8 mouse cellular contexts compared by ENCODE assay signal in the genomic region with DNA sequence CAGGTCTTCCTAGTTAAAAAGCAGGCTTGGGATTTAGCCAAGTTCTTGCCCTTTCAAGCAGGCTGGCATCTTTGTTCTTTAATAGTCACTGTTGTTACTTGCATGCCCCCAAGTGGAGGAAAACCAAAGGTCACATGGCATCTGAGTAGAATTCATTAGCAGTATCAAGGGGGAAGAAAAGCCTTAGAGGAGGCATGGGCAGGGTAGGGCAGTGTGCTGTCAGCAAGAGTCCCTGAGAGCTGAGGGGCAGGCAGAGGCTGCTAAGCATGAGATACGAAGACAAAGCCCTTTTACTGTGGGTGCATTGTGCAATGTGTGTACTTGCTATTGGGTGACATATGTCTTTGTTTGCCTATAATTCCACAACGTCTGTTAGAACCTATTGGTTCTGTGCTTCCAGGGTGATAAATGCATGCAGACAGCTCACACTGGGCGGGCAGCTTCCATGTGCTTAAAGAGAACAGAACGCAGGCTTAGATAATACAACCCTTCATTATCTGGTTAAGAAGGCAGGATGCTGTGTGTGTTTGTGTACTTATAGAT.
A peak's percentile ranks its signal among the peaks of the same experiment; 100 is the strongest.
DNase-seq lines count a peak whose midpoint lies in the region; ATAC-seq and TF ChIP-seq lines count a peak whose summit lies in the region.

No protein-coding gene starts in this region.

- H3K27ac ChIP-seq in forebrain, embryonic 11.5 days (ENCODE audit: low read depth, low read length): no peak overlapping the region
- no peak overlapping the region for H3K27ac ChIP-seq in liver, embryonic 15.5 days (replicated peaks)
- no peak overlapping the region for H3K27ac ChIP-seq in stomach, postnatal 0 days (replicated peaks)

- peaks cover 6% of the 10 kb centered on the region; the same call in 1 of the 2 replicates for H3K4me1 ChIP-seq in forebrain, embryonic 11.5 days (replicated peaks; ENCODE audit: control insufficient read depth, insufficient read depth, low read length)
- no peaks in the 10 kb centered on the region for H3K4me1 ChIP-seq in liver, embryonic 15.5 days (replicated peaks)
- no peaks in the 10 kb centered on the region for H3K4me1 ChIP-seq in stomach, postnatal 0 days (replicated peaks; ENCODE audit: control insufficient read depth, insufficient read depth)

- H3K4me2 ChIP-seq in forebrain, embryonic 11.5 days (ENCODE audit: low read depth, low read length, severe bottlenecking): no peak overlapping the region
- H3K4me2 ChIP-seq in liver, embryonic 15.5 days: no peak overlapping the region
- no peak overlapping the region for H3K4me2 ChIP-seq in stomach, postnatal 0 days (replicated peaks; ENCODE audit: low read depth)

- no peak overlapping the region for H3K4me3 ChIP-seq in forebrain, embryonic 11.5 days (ENCODE audit: low read depth, low read length)
- no peak overlapping the region for H3K4me3 ChIP-seq in liver, embryonic 15.5 days (replicated peaks)
- no peak overlapping the region for H3K4me3 ChIP-seq in stomach, postnatal 0 days (ENCODE audit: low read depth, low read length)

- H3K9me3 ChIP-seq in forebrain, embryonic 11.5 days (ENCODE audit: control insufficient read depth, low read length): no peaks in the 10 kb centered on the region
- H3K9me3 ChIP-seq in liver, embryonic 15.5 days (replicated peaks): no peaks in the 10 kb centered on the region
- no peaks in the 10 kb centered on the region for H3K9me3 ChIP-seq in stomach, postnatal 0 days (ENCODE audit: control insufficient read depth, low read length)

- 14% methylated on average over 4 of the region's 4 CpGs for WGBS in forebrain, embryonic 11.5 days
- WGBS in liver, embryonic 15.5 days (ENCODE audit: insufficient replicate concordance): 17% methylated on average over 4 of the region's 4 CpGs
- 31% methylated on average over 4 of the region's 4 CpGs for WGBS in stomach, postnatal 0 days

- H3K27me3 ChIP-seq in forebrain, embryonic 11.5 days (ENCODE audit: control insufficient read depth, insufficient read depth, low read length): no peaks in the 10 kb centered on the region
- H3K27me3 ChIP-seq in liver, embryonic 15.5 days: no peaks in the 10 kb centered on the region
- no peaks in the 10 kb centered on the region for H3K27me3 ChIP-seq in stomach, postnatal 0 days (ENCODE audit: control insufficient read depth, insufficient read depth, low read length)

- H3K36me3 ChIP-seq in forebrain, embryonic 11.5 days (ENCODE audit: control insufficient read depth, insufficient read depth, low read length): no peaks in the 10 kb centered on the region
- no peaks in the 10 kb centered on the region for H3K36me3 ChIP-seq in liver, embryonic 15.5 days (replicated peaks)
- H3K36me3 ChIP-seq in stomach, postnatal 0 days (ENCODE audit: control insufficient read depth, insufficient read depth, low read length): no peaks in the 10 kb centered on the region

- ATAC-seq in forebrain, embryonic 11.5 days (replicated peaks; ENCODE audit: low FRiP score): peak; percentile 96
- ATAC-seq in liver, embryonic 15.5 days (ENCODE audit: insufficient read depth): peak; percentile 76
- ATAC-seq in stomach, postnatal 0 days (ENCODE audit: low FRiP score, low TSS enrichment): no peak

- H3K9ac ChIP-seq in forebrain, embryonic 11.5 days (ENCODE audit: low read length): no peak overlapping the region
- H3K9ac ChIP-seq in liver, embryonic 15.5 days: no peak overlapping the region
- no peak overlapping the region for H3K9ac ChIP-seq in stomach, postnatal 0 days (ENCODE audit: low read length)

- DNase-seq in cerebellum, adult 11-12 months: peak; percentile 2
- no peak for DNase-seq in cerebellum, adult 11 months
- DNase-seq in adrenal gland, postnatal 14 days: peak; percentile 65
- peak; percentile 63 for DNase-seq in forebrain, embryonic 11.5 days (ENCODE audit: low spot score)
- peak; percentile 42 for DNase-seq in kidney, adult 9 months
- DNase-seq in stomach, postnatal 0 days (ENCODE audit: low spot score): peak; percentile 13
- DNase-seq in gastrocnemius, adult 8-10 months (ENCODE audit: low spot score in 2 of 2): no peak

- TF ChIP-seq CTCF in stomach, postnatal 0 days (IDR thresholded peaks at IDR 0.05; ENCODE audit: low read depth): peak; percentile 65

- no peak for TF ChIP-seq EP300 in stomach, postnatal 0 days (optimal IDR thresholded peaks at IDR 0.05)

Comparison
In these comparisons a context has a peak if more than half of its experiments do, and no peak if none do; other contexts are left out.
1. DNase-seq: peak in cerebellum, adult 11-12 months (single experiment), adrenal gland, postnatal 14 days (single experiment), forebrain, embryonic 11.5 days (single experiment), kidney, adult 9 months (single experiment) and stomach, postnatal 0 days (single experiment); none in cerebellum, adult 11 months (single experiment) and gastrocnemius, adult 8-10 months (0 of 2).